Mouse (Mus musculus): ENCODE data around the gene Kdsr. TPM values are rescaled to one million over a fixed set of nuclear protein-coding genes. Genes with fewer than 3 reads are reported as not detected.

Kdsr gene
- total and polyA plus RNA-seq, 3 experiments = 15.1 to 20.3 TPM; not detected in 1

DNA sequence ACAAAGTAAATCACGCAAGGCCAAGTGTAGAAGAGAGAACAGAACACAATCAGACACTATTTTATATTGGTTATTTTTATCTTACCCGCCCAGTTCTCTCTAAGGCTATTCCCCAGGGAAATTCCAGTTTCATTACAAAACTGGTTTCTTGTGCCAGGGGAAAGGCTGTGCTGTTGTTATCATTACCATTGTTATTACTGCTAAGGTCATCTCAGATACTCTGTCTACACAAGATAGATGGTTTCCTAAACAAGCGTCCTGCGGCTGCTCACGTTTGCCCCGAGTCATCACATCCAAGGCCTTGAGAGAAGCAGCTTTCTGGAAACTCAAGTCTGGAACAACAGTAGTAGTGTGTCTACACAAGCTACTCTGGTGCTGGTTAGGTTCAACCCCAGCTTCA, 65.2 kb downstream of the Kdsr start:
- peaks cover 55% of the 10 kb centered on the region for H3K79me2 ChIP-seq (ENCODE audit: control insufficient read depth, insufficient read depth, low read length, poor library complexity)
- TF ChIP-seq GATA1 (IDR thresholded peaks at IDR 0.05; ENCODE audit: low read depth, low read length) (no peak), POLR2AphosphoS5 (IDR thresholded peaks at IDR 0.05; ENCODE audit: borderline replicate concordance, low read depth, low read length) (no peak), NELFE (IDR thresholded peaks at IDR 0.05; ENCODE audit: low read depth, low read length) (no peak)
- H3K27ac ChIP-seq (ENCODE audit: control insufficient read depth, low read depth, low read length) = no peak overlapping the region
- H3K9ac ChIP-seq (ENCODE audit: control insufficient read depth, low read depth, low read length, poor library complexity, severe bottlenecking) = no peak overlapping the region
- peaks cover 2 to 13% of the 10 kb centered on the region in 2 experiments; a peak in 2 of 4 replicates for H3K36me3 ChIP-seq (ENCODE audit: control insufficient read depth in 1 of 2, insufficient read depth in 2 of 2, low read length in 2 of 2)
- H3K9me3 ChIP-seq (replicated peaks; ENCODE audit: insufficient read depth, low read length) = no peaks in the 10 kb centered on the region
- H3K27me3 ChIP-seq (ENCODE audit: control insufficient read depth in 1 of 2, insufficient read depth in 2 of 2, low read length in 2 of 2) = no peaks in the 10 kb centered on the region
- no peak for DNase-seq (ENCODE audit: low read depth, low spot score)
- peaks cover 8 to 10% of the 10 kb centered on the region in 2 experiments; a peak in 3 of 4 replicates for H3K4me1 ChIP-seq (ENCODE audit: control insufficient read depth in 1 of 2, insufficient read depth in 2 of 2, low read length in 2 of 2)
- H3K4me3 ChIP-seq (ENCODE audit: control insufficient read depth in 1 of 2, insufficient read depth in 1 of 2, low read depth in 2 of 2, low read length in 2 of 2) = no peak overlapping the region

DNA sequence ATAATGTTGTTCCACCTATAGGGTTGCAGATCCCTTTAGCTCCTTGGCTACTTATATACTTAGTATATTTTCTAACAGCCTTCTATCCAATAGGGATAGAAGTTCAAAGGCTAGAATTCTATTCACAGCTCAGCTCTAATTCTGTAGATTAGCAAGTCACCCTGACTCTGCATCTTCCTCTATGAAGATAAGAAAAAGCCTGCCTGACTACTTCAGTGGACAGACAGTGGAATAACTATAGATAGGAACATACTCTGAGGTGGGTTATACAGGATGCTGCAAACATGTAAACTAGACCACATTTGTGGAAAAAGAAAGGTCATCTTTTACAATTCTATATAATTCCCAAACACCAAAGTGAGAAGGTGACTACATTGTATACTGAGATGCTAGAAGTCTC, 66.9 kb downstream of the Kdsr start:
- H3K27ac ChIP-seq (ENCODE audit: control insufficient read depth, low read depth, low read length) = no peak overlapping the region
- peaks cover 2 to 28% of the 10 kb centered on the region in 2 experiments; a peak in 2 of 4 replicates for H3K36me3 ChIP-seq (ENCODE audit: control insufficient read depth in 1 of 2, insufficient read depth in 2 of 2, low read length in 2 of 2)
- no peak overlapping the region for H3K4me3 ChIP-seq (ENCODE audit: control insufficient read depth in 1 of 2, insufficient read depth in 1 of 2, low read depth in 2 of 2, low read length in 2 of 2)
- H3K4me1 ChIP-seq (ENCODE audit: control insufficient read depth in 1 of 2, insufficient read depth in 2 of 2, low read length in 2 of 2) = peaks cover 14 to 21% of the 10 kb centered on the region in 2 experiments
- peak; percentile 79 for DNase-seq (ENCODE audit: low read depth, low spot score)
- no peaks in the 10 kb centered on the region for H3K9me3 ChIP-seq (replicated peaks; ENCODE audit: insufficient read depth, low read length)
- H3K9ac ChIP-seq (ENCODE audit: control insufficient read depth, low read depth, low read length, poor library complexity, severe bottlenecking) = no peak overlapping the region
- peaks cover 56% of the 10 kb centered on the region for H3K79me2 ChIP-seq (ENCODE audit: control insufficient read depth, insufficient read depth, low read length, poor library complexity)
- TF ChIP-seq BHLHE40 (IDR thresholded peaks at IDR 0.05; ENCODE audit: borderline replicate concordance, low read depth, low read length) (no peak), POLR2AphosphoS5 (IDR thresholded peaks at IDR 0.05; ENCODE audit: borderline replicate concordance, low read depth, low read length) (no peak), GATA1 (IDR thresholded peaks at IDR 0.05; ENCODE audit: low read depth, low read length) (peak; percentile 79), SIN3A (IDR thresholded peaks at IDR 0.05; ENCODE audit: low read length) (no peak), CTCF (IDR thresholded peaks at IDR 0.05 in 2 of 3, conservative IDR thresholded peaks at IDR 0.05 in 1 of 3; ENCODE audit: control insufficient read depth in 1 of 3, insufficient read depth in 1 of 3, low read depth in 2 of 3, low read length in 3 of 3, poor library complexity in 1 of 3, severe bottlenecking in 1 of 3) (peak in 1 of 3 experiments; percentile 16; a peak in 2 of 6 replicates), NRF1 (IDR thresholded peaks at IDR 0.05; ENCODE audit: insufficient read depth, low read depth, low read length, poor library complexity, severe bottlenecking) (no peak), EP300 (IDR thresholded peaks at IDR 0.05; ENCODE audit: low read depth in 1 of 2, low read length in 2 of 2) (peak; percentile 69 to 79), CHD1 (IDR thresholded peaks at IDR 0.05; ENCODE audit: low read depth, low read length) (no peak), GABPA (IDR thresholded peaks at IDR 0.05; ENCODE audit: low read depth, low read length) (peak; percentile 98), MEF2A (IDR thresholded peaks at IDR 0.05; ENCODE audit: extremely low read depth, insufficient replicate concordance, low read depth, low read length, poor library complexity, severe bottlenecking) (no peak), ETS1 (IDR thresholded peaks at IDR 0.05; ENCODE audit: low read depth, low read length) (peak; percentile 75), CHD2 (IDR thresholded peaks at IDR 0.05; ENCODE audit: low read length) (no peak), MAFK (IDR thresholded peaks at IDR 0.05; ENCODE audit: borderline replicate concordance, low read depth, low read length) (peak; percentile 80)
- no peaks in the 10 kb centered on the region for H3K27me3 ChIP-seq (ENCODE audit: control insufficient read depth in 1 of 2, insufficient read depth in 2 of 2, low read length in 2 of 2)

All from MEL (cell line).